Mouse (Mus musculus) megakaryocyte, embryonic 14.5 days (primary cell): Measurements from ENCODE around the gene Dnajc16.

Experiments used
- FLI1 ChIP-seq: IDR thresholded peaks from 2 replicates; pipeline ENCODE4 v1.6.1; 2012; ENCODE audit warnings: low read length, inconsistent platforms, mixed read lengths
- GATA1 ChIP-seq: IDR thresholded peaks from 3 replicates; pipeline ENCODE4 v1.6.1; 2012; ENCODE audit warnings: mixed read lengths, low read length, inconsistent platforms, borderline replicate concordance

DNA sequence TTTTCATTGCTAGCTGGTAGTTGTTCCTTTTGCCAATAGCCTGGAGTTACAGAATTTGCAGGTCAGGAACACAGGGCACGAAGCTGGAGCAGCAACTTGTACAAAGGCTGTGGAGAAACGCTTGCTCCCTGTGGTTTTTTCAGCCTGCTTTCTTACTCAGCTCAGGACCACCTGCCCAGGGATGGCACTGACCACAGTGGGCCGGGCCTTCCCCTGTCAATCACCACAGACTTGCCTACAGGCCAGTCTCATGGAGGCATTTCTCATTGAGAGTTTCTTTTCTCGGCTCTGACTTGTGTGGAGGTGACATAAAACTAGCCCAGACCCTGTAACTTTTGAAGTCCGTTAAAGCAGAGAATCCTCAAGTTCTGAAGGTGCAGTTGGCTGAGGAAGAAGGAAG is 6.8 kb upstream of the Dnajc16 start:
- TF ChIP-seq GATA1 (no peak), FLI1 (no peak)
